Mouse (Mus musculus): ENCODE data around the gene Clstn3.
"Not testable (repeated sequence)": the region's sequence is repeated elsewhere in the genome, so short reads cannot be mapped to it uniquely, and the experiment has no call there.

Gene Clstn3

DNA sequence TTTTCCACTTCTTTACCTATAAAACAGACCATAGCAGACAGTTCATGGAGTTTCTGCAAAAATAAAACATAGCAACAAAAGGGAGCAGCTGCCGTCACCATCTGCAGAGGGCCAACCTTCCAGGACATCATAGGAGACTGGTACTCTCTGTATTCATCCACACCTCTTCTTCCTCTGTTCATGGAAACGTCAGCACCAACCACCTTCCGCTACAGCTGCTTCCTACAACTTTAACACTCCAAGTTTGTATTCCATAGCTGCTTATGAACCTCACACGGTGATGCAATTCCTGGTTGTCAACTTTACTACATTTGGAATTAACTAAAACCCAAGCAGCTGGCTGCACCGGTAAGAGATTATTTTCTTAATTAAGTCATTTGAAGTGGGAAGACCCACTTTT is 56.2 kb downstream of the Clstn3 start:
- no peak for DNase-seq

DNA sequence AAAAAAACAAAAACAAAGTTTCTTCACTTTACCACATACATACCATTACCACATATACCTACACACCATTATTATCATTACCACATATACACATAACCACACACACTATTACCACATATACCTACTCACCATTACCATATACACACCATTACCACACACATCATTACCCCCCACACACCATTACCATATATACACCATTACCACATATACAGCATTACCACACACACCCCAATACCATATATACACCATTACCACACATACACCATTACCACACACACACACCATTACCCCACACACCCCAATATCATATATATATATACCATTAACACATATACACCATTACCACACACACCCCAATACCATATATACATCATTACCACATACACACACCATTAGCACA is 57.4 kb downstream of the Clstn3 start:
- no peak for DNase-seq

DNA sequence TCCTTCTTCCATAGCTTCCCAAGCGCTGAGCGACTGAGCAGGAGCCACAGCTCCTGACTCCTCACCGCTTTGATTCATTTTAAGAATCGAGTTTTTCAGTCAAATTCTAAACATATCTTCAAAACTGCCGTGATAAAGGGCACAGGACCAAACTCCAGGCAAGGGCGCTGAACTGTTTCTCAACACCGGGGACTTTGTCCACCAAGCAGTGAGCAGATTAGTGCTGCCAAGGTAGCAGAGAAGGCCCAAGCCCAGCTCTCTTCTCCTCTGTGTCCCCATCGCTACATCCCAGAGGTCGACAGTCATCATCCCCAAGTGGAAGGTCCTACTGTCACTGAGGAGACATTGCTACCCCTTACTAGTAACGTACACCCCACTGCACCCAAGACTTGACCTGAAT is 58.3 kb downstream of the Clstn3 start:
- DNase-seq, result no peak

DNA sequence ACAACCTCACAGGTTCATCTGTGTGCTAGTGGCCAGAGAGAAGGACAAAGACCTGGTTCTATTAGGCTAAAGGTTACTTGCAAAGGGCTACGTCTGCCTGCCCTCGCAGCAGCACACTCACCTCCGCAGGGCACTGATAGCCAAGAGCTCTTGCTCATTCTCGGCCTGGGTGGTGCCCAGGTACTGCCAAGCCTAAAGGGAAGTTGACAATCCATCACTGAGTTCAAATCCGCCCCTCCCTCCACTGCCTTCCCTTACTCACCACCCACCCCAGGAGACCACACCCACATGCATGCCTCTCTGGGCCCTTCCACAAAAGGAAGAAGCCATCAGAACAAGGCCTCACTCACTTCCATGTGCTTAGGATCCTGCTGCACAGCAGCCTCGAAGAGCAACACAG is 64.9 kb downstream of the Clstn3 start:
- DNase-seq, result no peak

DNA sequence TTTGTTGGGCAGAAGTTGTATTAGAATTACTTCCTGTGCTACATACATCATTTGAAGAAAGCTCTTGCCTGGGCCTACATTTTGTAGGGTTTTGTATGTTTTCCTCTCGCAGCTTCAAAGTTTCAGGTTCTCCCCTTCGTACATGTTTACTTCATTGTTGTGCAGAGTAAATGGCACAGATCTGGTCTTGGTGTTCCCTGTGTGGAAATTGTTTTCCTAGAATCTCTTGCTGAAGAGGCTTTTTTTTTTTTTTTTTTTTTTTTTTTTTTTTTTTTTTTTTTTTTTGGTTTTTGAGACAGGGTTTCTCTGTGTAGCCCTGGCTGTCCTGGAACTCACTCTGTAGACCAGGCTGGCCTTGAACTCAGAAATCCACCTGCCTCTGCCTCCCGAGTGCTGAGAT is 69.6 kb downstream of the Clstn3 start:
- DNase-seq, result not testable (repeated sequence)
